Mouse (Mus musculus) CH12.LX (cell line): Measurements from ENCODE around the gene Rag2. TPM values are rescaled to one million over a fixed set of nuclear protein-coding genes. Genes with fewer than 3 reads are reported as not detected.

Experiments used
- DNase-seq: peaks from one replicate; pipeline ENCODE4 v3.0.0-alpha.2; 2013; ENCODE audit errors: extremely low read depth
- H3K27ac ChIP-seq: 2 replicates; pipeline ENCODE4 v1.5.1; 2012; ENCODE audit warnings: low read depth, mild to moderate bottlenecking, control low read depth, moderate library complexity; ENCODE audit not compliant: insufficient read depth
- H3K27me3 ChIP-seq: replicated peaks from 2 replicates; pipeline ENCODE3; 2012; ENCODE audit warnings: inconsistent platforms
- H3K36me3 ChIP-seq, 2 experiments: replicated peaks in 1 of 2; 2 replicates each; pipeline versions ENCODE3 to v1.6.1; 2012; ENCODE audit warnings: inconsistent platforms in 1 of 2, low read length in 1 of 2, mild to moderate bottlenecking in 1 of 2, mixed read lengths in 1 of 2, moderate library complexity in 1 of 2; ENCODE audit not compliant: control insufficient read depth in 1 of 2, insufficient read depth in 1 of 2
- H3K4me1 ChIP-seq, 2 experiments: 2 replicates each; pipeline ENCODE4 v1.6.1; 2012; ENCODE audit warnings: inconsistent platforms in 1 of 2, moderate library complexity in 1 of 2; ENCODE audit not compliant: insufficient read depth in 2 of 2, control insufficient read depth in 1 of 2
- H3K4me2 ChIP-seq: 2 replicates; pipeline ENCODE4 v1.6.1; 2012; ENCODE audit warnings: low read depth, mild to moderate bottlenecking, control low read depth; ENCODE audit not compliant: poor library complexity, insufficient read depth, severe bottlenecking
- H3K4me3 ChIP-seq, 3 experiments: fragments of 150-350 bp in 1 of 3; sonication (generic) in 1 of 3; replicated peaks in 1 of 3; 2 replicates each; pipeline versions ENCODE3 to v1.5.1; 2011 to 2012; ENCODE audit warnings: low read depth in 2 of 3, low read length in 2 of 3, mild to moderate bottlenecking in 2 of 3, moderate library complexity in 2 of 3, control low read depth in 1 of 3, improper control_type of control experiment in 1 of 3, inconsistent platforms in 1 of 3, mixed read lengths in 1 of 3; ENCODE audit not compliant: poor library complexity in 1 of 3
- H3K79me2 ChIP-seq: replicated peaks from 2 replicates; pipeline ENCODE4 v1.6.1; 2012; ENCODE audit warnings: mild to moderate bottlenecking, moderate library complexity; ENCODE audit not compliant: control insufficient read depth, poor library complexity, insufficient read depth, severe bottlenecking; ENCODE audit errors: extremely low read depth
- H3K9ac ChIP-seq: 2 replicates; pipeline ENCODE4 v1.6.1; 2012; ENCODE audit warnings: low read depth, mild to moderate bottlenecking, control low read depth, moderate library complexity; ENCODE audit not compliant: insufficient read depth
- H3K9me3 ChIP-seq: replicated peaks from 2 replicates; pipeline ENCODE3; 2012; ENCODE audit warnings: low read length, inconsistent platforms, mixed read lengths
- CHD2 ChIP-seq: IDR thresholded peaks from 2 replicates; pipeline ENCODE4 v1.6.1; 2011; ENCODE audit warnings: low read length, improper control_type of control experiment
- ELF1 ChIP-seq: IDR thresholded peaks from 2 replicates; pipeline ENCODE4 v1.6.1; 2014; ENCODE audit warnings: low read depth, mild to moderate bottlenecking, inconsistent platforms, low read length, improper control_type of control experiment
- GABPA ChIP-seq: IDR thresholded peaks from 2 replicates; pipeline ENCODE4 v1.6.1; 2012; ENCODE audit warnings: low read depth, low read length, improper control_type of control experiment, inconsistent platforms; ENCODE audit not compliant: insufficient replicate concordance
- JUN ChIP-seq: IDR thresholded peaks from 2 replicates; pipeline ENCODE4 v1.6.1; 2011; ENCODE audit warnings: low read depth, mild to moderate bottlenecking, low read length, improper control_type of control experiment, moderate library complexity; ENCODE audit not compliant: insufficient read depth
- MAFK ChIP-seq: IDR thresholded peaks from 2 replicates; pipeline ENCODE4 v1.6.1; 2011; ENCODE audit warnings: low read length, improper control_type of control experiment; ENCODE audit not compliant: insufficient replicate concordance
- MAX ChIP-seq: IDR thresholded peaks from 2 replicates; pipeline ENCODE4 v1.6.1; 2011; ENCODE audit warnings: low read length, improper control_type of control experiment
- MEF2A ChIP-seq: IDR thresholded peaks from 2 replicates; pipeline ENCODE4 v1.6.1; 2014; ENCODE audit warnings: low read depth, mild to moderate bottlenecking, inconsistent platforms, low read length, improper control_type of control experiment, borderline replicate concordance
- MYC ChIP-seq: IDR thresholded peaks from 2 replicates; pipeline ENCODE4 v1.6.1; 2011; ENCODE audit warnings: low read depth, mild to moderate bottlenecking, improper control_type of control experiment, low read length
- NELFE ChIP-seq: IDR thresholded peaks from 2 replicates; pipeline ENCODE4 v1.6.1; 2011; ENCODE audit warnings: low read depth, low read length, improper control_type of control experiment
- NRF1 ChIP-seq: IDR thresholded peaks from 2 replicates; pipeline ENCODE4 v1.6.1; 2014; ENCODE audit warnings: low read depth, mild to moderate bottlenecking, inconsistent platforms, low read length, improper control_type of control experiment, moderate library complexity
- PAX5 ChIP-seq: IDR thresholded peaks from 2 replicates; pipeline ENCODE4 v1.6.1; 2012; ENCODE audit warnings: low read length, inconsistent platforms, mixed read lengths
- TCF12 ChIP-seq: IDR thresholded peaks from 2 replicates; pipeline ENCODE4 v1.6.1; 2014; ENCODE audit warnings: low read depth, mild to moderate bottlenecking, inconsistent platforms, low read length, improper control_type of control experiment
- UBTF ChIP-seq: IDR thresholded peaks from 2 replicates; pipeline ENCODE4 v1.6.1; 2012; ENCODE audit warnings: low read depth, mild to moderate bottlenecking, inconsistent platforms, low read length, improper control_type of control experiment, moderate library complexity
- USF1 ChIP-seq: IDR thresholded peaks from 2 replicates; pipeline ENCODE4 v1.6.1; 2014; ENCODE audit warnings: low read depth, mild to moderate bottlenecking, inconsistent platforms, low read length, improper control_type of control experiment
- ZKSCAN1 ChIP-seq: IDR thresholded peaks from 2 replicates; pipeline ENCODE4 v1.6.1; 2012; ENCODE audit warnings: low read depth, inconsistent platforms, low read length, improper control_type of control experiment, borderline replicate concordance
- ZNF384 ChIP-seq: IDR thresholded peaks from 2 replicates; pipeline ENCODE4 v1.6.1; 2012; ENCODE audit warnings: low read depth, low read length, improper control_type of control experiment, inconsistent platforms
- dilution Hi-C: fragments of 300-500 bp; cut with MboI; formaldehyde crosslinking; loops from 2 replicates; pipeline ENCODE4 v1.14.3; 2020; ENCODE audit warnings: low sequenced_read_pairs; ENCODE audit not compliant: extremely low pct_unique_long_range_greater_than_20kb, extremely low pct_ligation_motif_present
- in situ Hi-C: fragments of 300-500 bp; cut with MboI; formaldehyde crosslinking; loops from 3 replicates; pipeline ENCODE4 v1.14.3; 2019; ENCODE audit warnings: low sequenced_read_pairs, low pct_ligation_motif_present, low pct_unique_long_range_greater_than_20kb, mixed read lengths
- polyA plus RNA-seq: library from polyadenylated mRNA; unstranded; fragments of >175 nt; gene quantifications from 2 replicates; pipeline ENCODE4 v1.2.1, GENCODE M21; 2012; ENCODE audit warnings: low read depth; ENCODE audit not compliant: insufficient read length
- total RNA-seq, 2 experiments: library from RNA; depleted of rRNA; stranded (reverse); fragments of 300-350 nt in 1 of 2; fragments of >200 nt in 1 of 2; gene quantifications; 2 replicates each; pipeline ENCODE4 v1.2.3; 2012 to 2014

Gene Rag2
- total and polyA plus RNA-seq, 3 experiments, result not detected

GRCm38 (mm10) chr2:101678236-101679021, 53.9 kb downstream of the Rag2 start, which contains the start of gene Traf6 (continued):
- TF ChIP-seq CHD2 (no peak), ZKSCAN1 (no peak), MAX (no peak), ZNF384 (no peak), TCF12 (peak; percentile 87), PAX5 (no peak), MEF2A (0 out of 2 replicates have a peak, but pooled peaks have one; percentile 35), NELFE (peak; percentile 83; the same call in 1 of the 2 replicates), JUN (no peak), NRF1 (no peak), UBTF (peak; percentile 61; the same call in 1 of the 2 replicates), ELF1 (peak; percentile 95), MYC (no peak)
- TF ChIP-seq, all 38 proteins: peak for 17

GRCm38 (mm10) chr2:101679164-101679784, 54.8 kb downstream of the Rag2 start:
- in situ Hi-C loops, result no loop called here
- peak; percentile 21 for DNase-seq
- dilution Hi-C loops, result no loop called here

More at GRCm38 (mm10) chr2:101679164-101679784, 54.8 kb downstream of the Rag2 start:
- H3K9ac ChIP-seq, result peak overlapping the region; percentile 77
- H3K79me2 ChIP-seq, result peaks cover 29% of the 10 kb centered on the region
- H3K4me3 ChIP-seq, result peak overlapping the region; percentile 66 to 99 (median 87)
- peaks cover 7 to 28% of the 10 kb centered on the region in 2 experiments for H3K36me3 ChIP-seq
- peaks cover 23% of the 10 kb centered on the region for H3K27me3 ChIP-seq
- peak overlapping the region; percentile 72 for H3K4me2 ChIP-seq
- no peak for TF ChIP-seq GABPA
- TF ChIP-seq MAFK, result no peak
- TF ChIP-seq USF1, result peak; percentile 31
- peak; percentile 72 for TF ChIP-seq ZNF384
- H3K9me3 ChIP-seq, result no peaks in the 10 kb centered on the region
- H3K4me1 ChIP-seq, result peaks cover 0 to 14% of the 10 kb centered on the region in 2 experiments; a peak in 2 of 4 replicates
- no peak overlapping the region for H3K27ac ChIP-seq

Other genes with a start within 250 kb of the Rag2 start
- not detected in 2 replicates for gene Rag1, start 24.8 kb downstream of the Rag2 start, total RNA-seq (2012; rRNA removed)
- not detected in 2 replicates for gene Rag1, start 24.8 kb downstream of the Rag2 start, total RNA-seq (2014; rRNA removed)
- gene Rag1, start 24.8 kb downstream of the Rag2 start, polyA plus RNA-seq, result not detected in 2 replicates
- gene B230118H07Rik, start 24.8 kb downstream of the Rag2 start, total RNA-seq (2012; rRNA removed), result 9.1 and 9.7 TPM in 2 replicates
- 12.6 and 17.5 TPM in 2 replicates for gene B230118H07Rik, start 24.8 kb downstream of the Rag2 start, total RNA-seq (2014; rRNA removed)
- 5.0 and 6.9 TPM in 2 replicates for gene B230118H07Rik, start 24.8 kb downstream of the Rag2 start, polyA plus RNA-seq
- 9.8 and 10.5 TPM in 2 replicates for gene Traf6, start 53.7 kb downstream of the Rag2 start, total RNA-seq (2012; rRNA removed)
- gene Traf6, start 53.7 kb downstream of the Rag2 start, total RNA-seq (2014; rRNA removed), result 14.0 and 14.6 TPM in 2 replicates
- 13.5 and 16.8 TPM in 2 replicates for gene Traf6, start 53.7 kb downstream of the Rag2 start, polyA plus RNA-seq